Mouse (Mus musculus) heart, postnatal 0 days (tissue): ENCODE results near the gene Sipa1l2.

Source experiments
- CTCF ChIP-seq: IDR thresholded peaks from 2 replicates; pipeline ENCODE4 v1.5.1; 2016; ENCODE audit warnings: antibody characterized with exemption, control low read depth, low read depth
- EP300 ChIP-seq: IDR thresholded peaks from 2 replicates; pipeline ENCODE4 v1.6.1; 2016; ENCODE audit warnings: antibody characterized with exemption, low read depth

DNA sequence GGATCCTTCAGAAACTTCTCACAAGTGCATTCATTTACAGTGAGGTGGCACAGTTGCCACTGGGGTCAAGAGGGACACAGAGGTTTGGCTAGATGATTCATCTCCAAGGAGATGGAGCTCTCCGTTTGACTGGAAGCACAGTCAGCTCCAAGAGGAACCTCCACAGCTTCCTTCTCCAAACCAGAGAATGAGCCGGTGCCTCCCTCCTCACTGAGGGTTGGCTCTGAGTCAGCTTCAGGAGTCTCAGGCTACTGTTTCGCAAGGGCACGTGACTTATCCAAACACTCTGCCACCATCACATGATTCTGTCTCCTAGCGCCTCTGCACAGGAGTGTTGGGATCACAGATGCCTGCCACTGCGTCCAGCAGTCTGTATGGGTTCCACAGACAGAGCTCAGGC, 153.5 kb downstream of the Sipa1l2 start:
- TF ChIP-seq CTCF (no peak), EP300 (no peak)
